Mouse (Mus musculus): ENCODE measurements at regions not wholly inside any gene's neighbourhood (a gene's known extent, or its start where the extent isn't known, plus 50 kb on each side); places are given as distances from the start of the nearest gene placed in this dataset.

DNA sequence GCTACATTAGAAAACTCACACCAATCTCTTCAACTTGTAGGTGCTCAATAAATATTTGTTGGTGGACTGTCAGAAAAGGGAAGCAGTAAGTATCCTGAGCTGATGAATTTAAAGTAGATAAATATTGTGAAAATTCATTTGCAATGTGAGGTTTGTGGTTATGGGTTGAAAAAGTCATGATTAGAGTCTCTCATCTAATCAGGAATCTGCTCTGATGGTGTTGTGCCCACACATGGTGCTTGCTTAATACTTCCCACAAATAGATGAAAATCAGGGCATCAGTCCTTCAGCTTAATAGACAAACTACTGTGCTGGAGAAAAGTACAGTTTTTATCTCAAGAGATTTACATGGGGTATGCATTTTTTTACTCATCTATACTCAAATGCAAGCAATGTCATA lies 59.9 kb downstream of the S1pr1 start:
- Histone ChIP-seq H3K4me3 (replicated peaks) (no peak overlapping the region), H3K27me3 (ENCODE audit: control insufficient read depth) (no peaks in the 10 kb centered on the region), H3K4me1 (ENCODE audit: control insufficient read depth) (no peaks in the 10 kb centered on the region), H3K36me3 (ENCODE audit: control insufficient read depth) (no peaks in the 10 kb centered on the region), H3K9me3 (ENCODE audit: control insufficient read depth, low read length) (no peaks in the 10 kb centered on the region)
- no peak for TF ChIP-seq TAL1 (IDR thresholded peaks at IDR 0.05; ENCODE audit: low read length)
- no peak for TF ChIP-seq GATA1 (IDR thresholded peaks at IDR 0.05; ENCODE audit: low read length)

DNA sequence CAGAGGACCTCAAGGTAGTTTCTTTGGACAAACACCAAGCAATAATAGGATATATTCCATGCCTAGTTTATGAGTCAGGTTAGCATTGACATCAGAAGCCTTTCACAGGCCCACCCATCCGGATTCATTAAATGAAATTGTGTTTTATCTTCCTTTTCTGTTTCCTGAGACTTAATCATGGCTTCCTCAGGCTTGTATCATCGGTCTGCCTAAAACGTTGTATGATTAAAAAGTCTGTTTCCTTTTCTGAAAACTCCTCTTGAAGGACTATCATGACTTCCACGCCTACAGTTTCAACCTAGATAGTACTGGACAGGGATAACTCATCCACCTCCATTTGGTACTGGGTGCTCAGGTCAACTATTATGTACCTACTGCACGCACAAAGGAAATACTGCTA lies 62.6 kb downstream of the S1pr1 start:
- Histone ChIP-seq H3K4me1 (ENCODE audit: control insufficient read depth) (no peaks in the 10 kb centered on the region), H3K4me3 (replicated peaks) (no peak overlapping the region), H3K36me3 (ENCODE audit: control insufficient read depth) (no peaks in the 10 kb centered on the region), H3K27me3 (ENCODE audit: control insufficient read depth) (no peaks in the 10 kb centered on the region), H3K9me3 (ENCODE audit: control insufficient read depth, low read length) (no peaks in the 10 kb centered on the region)
- TF ChIP-seq GATA1 (IDR thresholded peaks at IDR 0.05; ENCODE audit: low read length) (no peak), TAL1 (IDR thresholded peaks at IDR 0.05; ENCODE audit: low read length) (no peak)

GRCm38 (mm10) chr3:115649338-115650117 lies 65.3 kb downstream of the S1pr1 start:
- no peaks in the 10 kb centered on the region for H3K4me1 ChIP-seq (ENCODE audit: control insufficient read depth)
- no peaks in the 10 kb centered on the region for H3K36me3 ChIP-seq (ENCODE audit: control insufficient read depth)
- H3K27me3 ChIP-seq (ENCODE audit: control insufficient read depth): no peaks in the 10 kb centered on the region
- TF ChIP-seq TAL1 (IDR thresholded peaks at IDR 0.05; ENCODE audit: low read length) (no peak), GATA1 (IDR thresholded peaks at IDR 0.05; ENCODE audit: low read length) (no peak)
- H3K9me3 ChIP-seq (ENCODE audit: control insufficient read depth, low read length): no peaks in the 10 kb centered on the region
- no peak overlapping the region for H3K4me3 ChIP-seq (replicated peaks)

- H3K9me3 ChIP-seq (ENCODE audit: control insufficient read depth, low read length): no peaks in the 10 kb centered on the region
- no peaks in the 10 kb centered on the region for H3K36me3 ChIP-seq (ENCODE audit: control insufficient read depth)
- H3K4me1 ChIP-seq (ENCODE audit: control insufficient read depth): peaks cover 15% of the 10 kb centered on the region
- H3K27me3 ChIP-seq (ENCODE audit: control insufficient read depth): peaks cover 4% of the 10 kb centered on the region; the same call in 1 of the 2 replicates
- no peak overlapping the region for H3K4me3 ChIP-seq (replicated peaks)
- TF ChIP-seq GATA1 (IDR thresholded peaks at IDR 0.05; ENCODE audit: low read length): no peak
- TF ChIP-seq TAL1 (IDR thresholded peaks at IDR 0.05; ENCODE audit: low read length): no peak
Measured at GRCm38 (mm10) chr3:115646993-115647392, 67.9 kb downstream of the S1pr1 start.

- TF ChIP-seq GATA1 (IDR thresholded peaks at IDR 0.05; ENCODE audit: low read length): no peak
- TF ChIP-seq TAL1 (IDR thresholded peaks at IDR 0.05; ENCODE audit: low read length): no peak
- peaks cover 37% of the 10 kb centered on the region for H3K4me1 ChIP-seq (ENCODE audit: control insufficient read depth)
- H3K9me3 ChIP-seq (ENCODE audit: control insufficient read depth, low read length): peaks cover 2% of the 10 kb centered on the region; the same call in 1 of the 2 replicates
- H3K4me3 ChIP-seq (replicated peaks): no peak overlapping the region
- no peaks in the 10 kb centered on the region for H3K36me3 ChIP-seq (ENCODE audit: control insufficient read depth)
- H3K27me3 ChIP-seq (ENCODE audit: control insufficient read depth): peaks cover 4% of the 10 kb centered on the region; the same call in 1 of the 2 replicates
Measured at GRCm38 (mm10) chr3:115644307-115644706, 70.6 kb downstream of the S1pr1 start.

DNA sequence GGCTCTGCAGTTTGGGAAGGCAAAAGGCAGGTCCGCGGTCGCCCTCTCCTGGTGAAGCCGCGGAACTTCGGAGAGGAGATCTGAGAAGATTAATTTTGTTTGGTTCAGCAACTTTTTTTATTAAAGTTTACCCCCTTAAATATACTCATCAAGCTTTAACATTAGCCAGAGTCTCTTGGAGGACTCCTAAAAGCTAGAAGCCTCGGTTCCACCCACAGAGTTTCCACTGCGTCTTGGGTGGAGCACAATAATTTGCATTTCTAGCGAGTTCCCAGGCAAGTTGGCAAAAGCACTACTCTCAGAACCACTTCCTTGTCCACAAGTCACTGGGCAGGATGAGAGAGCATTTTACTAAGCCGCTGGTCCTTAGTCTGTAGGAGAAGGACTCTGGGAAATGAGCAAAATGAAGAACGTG lies 72.0 kb downstream of the S1pr1 start:
- Histone ChIP-seq H3K4me1 (ENCODE audit: control insufficient read depth) (peaks cover 44% of the 10 kb centered on the region), H3K36me3 (ENCODE audit: control insufficient read depth) (no peaks in the 10 kb centered on the region), H3K9me3 (ENCODE audit: control insufficient read depth, low read length) (peaks cover 3% of the 10 kb centered on the region; the same call in 1 of the 2 replicates), H3K4me3 (replicated peaks) (peak overlapping the region; percentile 61), H3K27me3 (ENCODE audit: control insufficient read depth) (peaks cover 4% of the 10 kb centered on the region; the same call in 1 of the 2 replicates)
- TF ChIP-seq TAL1 (IDR thresholded peaks at IDR 0.05; ENCODE audit: low read length) (no peak), GATA1 (IDR thresholded peaks at IDR 0.05; ENCODE audit: low read length) (no peak)

DNA sequence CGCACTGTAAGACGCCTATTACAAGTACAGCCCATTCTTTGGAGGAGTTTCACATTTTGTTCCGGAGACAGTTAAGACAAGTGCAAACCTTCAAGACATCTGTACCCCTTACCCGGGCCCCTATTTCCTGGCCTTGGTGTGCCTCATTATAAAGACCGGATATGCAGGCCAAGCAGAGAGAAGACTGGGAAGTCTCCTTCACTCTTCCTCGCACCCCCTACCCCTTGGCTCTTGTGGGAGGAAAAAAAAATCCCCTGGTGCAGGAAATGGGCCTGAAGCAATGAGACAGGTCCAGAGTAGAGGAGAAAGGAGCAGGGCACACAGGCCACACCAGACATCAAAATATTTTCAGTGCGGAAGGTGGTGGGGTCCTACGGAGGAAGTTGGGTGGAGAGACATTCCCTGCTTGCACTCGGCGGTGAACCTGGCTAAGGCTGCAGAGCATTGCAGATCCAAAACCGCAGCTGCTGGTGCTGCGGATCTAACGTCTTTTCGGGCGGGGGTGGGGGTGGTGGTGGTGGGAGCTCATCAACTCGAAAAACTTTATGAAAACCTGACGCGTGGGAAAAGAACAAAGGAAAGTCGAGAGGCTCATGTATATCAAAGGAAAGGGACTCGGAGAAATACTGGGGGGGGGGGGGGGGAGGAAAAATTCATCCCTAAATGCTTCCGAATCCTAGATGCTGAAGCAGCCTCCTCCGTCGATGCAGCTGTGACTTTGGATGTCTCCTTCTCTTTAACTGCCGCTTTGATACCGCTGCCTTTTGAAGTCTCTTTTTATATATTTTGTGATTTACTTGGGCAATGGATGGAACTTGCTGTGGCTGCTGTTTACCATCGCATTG lies 72.6 kb downstream of the S1pr1 start:
- peaks cover 5% of the 10 kb centered on the region; the same call in 1 of the 2 replicates for H3K27me3 ChIP-seq (ENCODE audit: control insufficient read depth)
- H3K4me3 ChIP-seq (replicated peaks): peak overlapping the region; percentile 61
- H3K36me3 ChIP-seq (ENCODE audit: control insufficient read depth): no peaks in the 10 kb centered on the region
- H3K9me3 ChIP-seq (ENCODE audit: control insufficient read depth, low read length): peaks cover 3% of the 10 kb centered on the region; the same call in 1 of the 2 replicates
- no peak for TF ChIP-seq TAL1 (IDR thresholded peaks at IDR 0.05; ENCODE audit: low read length)
- TF ChIP-seq GATA1 (IDR thresholded peaks at IDR 0.05; ENCODE audit: low read length): no peak
- peaks cover 44% of the 10 kb centered on the region for H3K4me1 ChIP-seq (ENCODE audit: control insufficient read depth)

DNA sequence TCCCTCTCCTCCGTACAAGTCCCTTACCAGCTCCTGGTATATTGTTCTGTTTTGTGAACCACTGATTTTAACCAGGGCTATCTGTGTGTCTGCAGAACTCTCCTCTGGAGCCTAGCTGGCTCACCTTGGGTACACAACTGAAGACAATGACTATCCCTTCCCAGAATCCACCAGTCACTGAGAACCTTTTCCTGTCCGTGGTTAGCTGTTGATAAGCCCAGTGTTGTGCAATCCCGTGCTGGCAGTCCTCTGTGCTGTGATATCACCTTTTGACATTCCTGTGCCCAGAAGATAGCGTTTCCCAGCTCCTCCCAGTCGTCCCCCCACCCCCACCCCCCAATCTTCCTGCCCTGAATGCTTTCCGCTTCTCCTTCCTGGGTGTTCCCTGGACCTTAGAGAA lies 73.5 kb downstream of the S1pr1 start:
- Histone ChIP-seq H3K4me1 (ENCODE audit: control insufficient read depth) (peaks cover 51% of the 10 kb centered on the region), H3K27me3 (ENCODE audit: control insufficient read depth) (peaks cover 6% of the 10 kb centered on the region; the same call in 1 of the 2 replicates), H3K4me3 (replicated peaks) (peak overlapping the region; percentile 61), H3K9me3 (ENCODE audit: control insufficient read depth, low read length) (peaks cover 3% of the 10 kb centered on the region; the same call in 1 of the 2 replicates), H3K36me3 (ENCODE audit: control insufficient read depth) (no peaks in the 10 kb centered on the region)
- TF ChIP-seq TAL1 (IDR thresholded peaks at IDR 0.05; ENCODE audit: low read length) (peak; percentile 85), GATA1 (IDR thresholded peaks at IDR 0.05; ENCODE audit: low read length) (peak; percentile 88)

GRCm38 (mm10) chr3:115635487-115635886 lies 79.4 kb downstream of the S1pr1 start:
- Histone ChIP-seq H3K4me1 (ENCODE audit: control insufficient read depth) (peaks cover 25% of the 10 kb centered on the region), H3K36me3 (ENCODE audit: control insufficient read depth) (no peaks in the 10 kb centered on the region), H3K9me3 (ENCODE audit: control insufficient read depth, low read length) (peaks cover 3% of the 10 kb centered on the region; the same call in 1 of the 2 replicates), H3K27me3 (ENCODE audit: control insufficient read depth) (0 out of 2 replicates have a peak, but pooled peaks cover 2% of the 10 kb centered on the region), H3K4me3 (replicated peaks) (no peak overlapping the region)
- TF ChIP-seq GATA1 (IDR thresholded peaks at IDR 0.05; ENCODE audit: low read length): no peak
- TF ChIP-seq TAL1 (IDR thresholded peaks at IDR 0.05; ENCODE audit: low read length): no peak

Measured in erythroblast, embryonic 14.5 days (primary cell).